8 mouse cellular contexts compared by ENCODE assay signal in the genomic region with DNA sequence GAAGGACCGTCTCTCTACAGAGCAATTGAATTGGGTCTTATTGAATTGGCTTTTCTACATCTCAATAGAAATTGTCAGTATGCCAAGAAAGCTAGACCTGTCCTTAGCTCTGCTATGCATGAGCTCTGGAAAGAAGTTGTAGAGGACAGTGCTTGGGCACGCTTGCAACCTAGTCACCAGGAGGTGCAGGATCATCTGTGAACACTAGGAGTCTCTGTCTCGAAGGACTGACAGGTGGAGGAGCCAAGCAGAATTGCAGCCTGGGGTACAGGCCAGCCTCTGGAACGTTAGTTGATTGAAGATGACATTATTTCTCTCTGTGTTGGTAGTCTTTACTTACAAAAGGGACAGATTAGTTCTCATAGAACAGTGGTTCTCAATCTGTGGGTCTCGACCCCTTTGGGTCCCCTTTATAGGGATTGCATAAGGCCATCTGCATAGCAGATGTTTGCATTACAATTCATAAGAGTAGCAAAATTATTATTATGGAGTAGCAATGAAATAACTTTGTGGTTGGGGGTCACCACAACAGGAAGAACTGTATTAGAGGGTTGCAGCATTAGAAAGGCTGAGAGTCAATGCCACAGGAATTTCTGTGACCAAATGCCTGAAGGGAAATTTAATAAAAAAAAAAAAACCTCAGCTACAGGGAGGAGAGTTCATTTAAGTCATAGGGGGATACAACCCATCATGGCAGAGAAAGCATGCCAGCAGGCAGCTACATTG.
DNase-seq lines count a peak whose midpoint lies in the region; ATAC-seq and TF ChIP-seq lines count a peak whose summit lies in the region.

No protein-coding gene starts in this region.

- TF ChIP-seq CTCF in lung, postnatal 0 days (IDR thresholded peaks at IDR 0.05): peak; percentile 36

- H3K9ac ChIP-seq in lung, postnatal 0 days (replicated peaks; ENCODE audit: low read depth): no peak overlapping the region

- 65% methylated on average over 5 of the region's 5 CpGs for WGBS in lung, postnatal 0 days

- no peaks in the 10 kb centered on the region for H3K36me3 ChIP-seq in lung, postnatal 0 days (ENCODE audit: insufficient read depth, low read length)

- no peak overlapping the region for H3K27ac ChIP-seq in lung, postnatal 0 days (ENCODE audit: low read length)

- no peaks in the 10 kb centered on the region for H3K9me3 ChIP-seq in lung, postnatal 0 days (ENCODE audit: low read length)

- no peak for ATAC-seq in lung, postnatal 0 days

- no peak overlapping the region for H3K4me2 ChIP-seq in lung, postnatal 0 days (replicated peaks; ENCODE audit: low read depth, low read length)

- H3K4me1 ChIP-seq in lung, postnatal 0 days (ENCODE audit: insufficient read depth, low read depth, low read length): no peaks in the 10 kb centered on the region

- H3K4me3 ChIP-seq in lung, postnatal 0 days (ENCODE audit: low read depth, low read length): no peak overlapping the region

- H3K27me3 ChIP-seq in lung, postnatal 0 days (replicated peaks; ENCODE audit: insufficient read depth, low read length): no peaks in the 10 kb centered on the region

- no peak for TF ChIP-seq EP300 in lung, postnatal 0 days (IDR thresholded peaks at IDR 0.05)

- DNase-seq in heart, adult 11 months: peak; percentile 57
- no peak for DNase-seq in heart, adult 8-10 months (ENCODE audit: low spot score)
- no peak for DNase-seq in lung, postnatal 0 days (ENCODE audit: low spot score)
- no peak for DNase-seq in lung, postnatal 10 days
- DNase-seq in R1 (ENCODE audit: low read depth, low spot score): peak; percentile 65
- peak; percentile 24 for DNase-seq in retina, postnatal 1 day
- no peak for DNase-seq in adrenal gland, postnatal 14 days
- no peak for DNase-seq in MN1 (ENCODE audit: low spot score)

Comparison
In these comparisons a context has a peak if more than half of its experiments do, and no peak if none do; other contexts are left out.
1. DNase-seq: peak in heart, adult 11 months (single experiment), R1 (single experiment) and retina, postnatal 1 day (single experiment); none in heart, adult 8-10 months (single experiment), lung, postnatal 0 days (single experiment), lung, postnatal 10 days (single experiment), adrenal gland, postnatal 14 days (single experiment) and MN1 (single experiment).